Mouse (Mus musculus) neural tube, embryonic 11.5 days (tissue): ENCODE measurements around the gene Gm13057. TPM values are rescaled to one million over a fixed set of nuclear protein-coding genes. Genes with fewer than 3 reads are reported as not detected.
"Not testable (repeated sequence)": the region's sequence is repeated elsewhere in the genome, so short reads cannot be mapped to it uniquely, and the experiment has no call there.

Experiments used
- ATAC-seq: fragments of 200-750 bp; cut with Nextera tagmentation; 2 replicates; pipeline ENCODE4 v1.8.0; 2017; ENCODE audit warnings: moderate number of reproducible peaks, mild to moderate bottlenecking, moderate TSS enrichment, moderate library complexity; ENCODE audit not compliant: insufficient read depth, low FRiP score, low TSS enrichment
- DNase-seq: peaks from one replicate; pipeline ENCODE4 v3.0.0-alpha.2; 2015; ENCODE audit warnings: low spot score
- H3K27ac ChIP-seq: fragments of 300-500 bp; sonication (generic); 2 replicates; pipeline ENCODE4 v1.5.1; 2014; ENCODE audit warnings: low read depth, mild to moderate bottlenecking, low read length
- H3K27me3 ChIP-seq: fragments of 300-500 bp; sonication (generic); 2 replicates; pipeline ENCODE4 v1.6.1; 2014; ENCODE audit warnings: mild to moderate bottlenecking, low read length, mixed read lengths; ENCODE audit not compliant: control insufficient read depth, insufficient read depth
- H3K36me3 ChIP-seq: fragments of 300-500 bp; sonication (generic); 2 replicates; pipeline ENCODE4 v1.6.1; 2014; ENCODE audit warnings: mild to moderate bottlenecking, low read length, moderate library complexity, mixed read lengths; ENCODE audit not compliant: control insufficient read depth, insufficient read depth
- H3K4me1 ChIP-seq: fragments of 300-500 bp; sonication (generic); 2 replicates; pipeline ENCODE4 v1.6.1; 2014; ENCODE audit warnings: low read length, mixed read lengths; ENCODE audit not compliant: control insufficient read depth, insufficient read depth
- H3K4me2 ChIP-seq: fragments of 300-500 bp; sonication (generic); 2 replicates; pipeline ENCODE4 v1.6.1; 2014; ENCODE audit warnings: low read depth, mild to moderate bottlenecking, moderate library complexity
- H3K4me3 ChIP-seq: fragments of 300-500 bp; sonication (generic); 2 replicates; pipeline ENCODE4 v1.5.1; 2014; ENCODE audit warnings: low read depth, low read length
- H3K9ac ChIP-seq: fragments of 300-500 bp; sonication (generic); 2 replicates; pipeline ENCODE4 v1.6.1; 2014; ENCODE audit warnings: mild to moderate bottlenecking, low read length
- H3K9me3 ChIP-seq: fragments of 300-500 bp; sonication (generic); 2 replicates; pipeline ENCODE4 v1.6.1; 2016; ENCODE audit warnings: low read length; ENCODE audit not compliant: control insufficient read depth
- WGBS: fragments of 180-500 bp; shearing (Covaris S2); extraction: QIAGEN DNeasy Blood & Tissue Kit; methylation state at CpG from one replicate; pipeline ENCODE4 v1.1.7; 2014; 5-methylcytosine and 5-hydroxymethylcytosine counted together
- polyA plus RNA-seq: library from polyadenylated mRNA; unstranded; fragments of >200 nt; fragmentation: Nextera tagmentation; extraction: Ambion mirVana; gene quantifications from 2 replicates; pipeline ENCODE4 v1.2.1, GENCODE M21; 2014

Gene Gm13057
- polyA plus RNA-seq: not detected in 2 replicates

- H3K4me1 ChIP-seq, ATAC-seq, H3K4me3 ChIP-seq, H3K4me2 ChIP-seq, H3K27me3 ChIP-seq, H3K9ac ChIP-seq, H3K36me3 ChIP-seq, H3K9me3 ChIP-seq, H3K27ac ChIP-seq, DNase-seq: not testable (repeated sequence)
- WGBS: no CpG with 5 or more reads among the region's 3 CpGs
These were observed at the start of gene Gm13057, which contains the start of gene BC080695 for GRCm38 (mm10) chr4:143551400-143551799. Gm13057 (plus strand) TSS chr4:143551709. BC080695 (plus strand) TSS chr4:143551700.

- no peak for DNase-seq
- no peak within 1 kb of the TSS for H3K4me3 ChIP-seq
- no peaks in the 10 kb centered on the region for H3K36me3 ChIP-seq
- no peaks in the 10 kb centered on the region for H3K9me3 ChIP-seq
- no peaks in the 10 kb centered on the region for H3K27me3 ChIP-seq
- WGBS: 84% methylated on average over 3 of the region's 3 CpGs
- H3K9ac ChIP-seq: no peak within 1 kb of the TSS
- H3K27ac ChIP-seq: no peak within 1 kb of the TSS
- H3K4me2 ChIP-seq: no peak within 1 kb of the TSS
- no peaks in the 10 kb centered on the region for H3K4me1 ChIP-seq
- no peak for ATAC-seq
These were observed 40.5 kb upstream of the Gm13057 start, which contains the start of gene Gm13043 for GRCm38 (mm10) chr4:143511043-143511442. Gm13043 (plus strand) TSS chr4:143511343.

- no CpG with 5 or more reads among the region's 3 CpGs for WGBS
- H3K9me3 ChIP-seq, H3K9ac ChIP-seq, H3K27me3 ChIP-seq, H3K4me1 ChIP-seq, DNase-seq, H3K4me2 ChIP-seq, H3K4me3 ChIP-seq, H3K36me3 ChIP-seq, H3K27ac ChIP-seq, ATAC-seq: not testable (repeated sequence)
These were observed 15.9 kb upstream of the Gm13057 start, which contains the start of gene Gm13040 for GRCm38 (mm10) chr4:143535654-143536053. Gm13040 (plus strand) TSS chr4:143535954.

Other genes with a start within 250 kb of the Gm13057 start
- 0.48 and 1.1 TPM in 2 replicates for gene Lrrc38, start 202.0 kb upstream of the Gm13057 start, polyA plus RNA-seq
- gene Pramel1, start 157.3 kb upstream of the Gm13057 start, polyA plus RNA-seq: not detected in 2 replicates
- 17.3 and 17.4 TPM in 2 replicates for gene Pramef8, start 139.3 kb upstream of the Gm13057 start, polyA plus RNA-seq
- not detected in 2 replicates for gene Oog4, start 101.4 kb upstream of the Gm13057 start, polyA plus RNA-seq
- gene Gm13043, start 40.4 kb upstream of the Gm13057 start, polyA plus RNA-seq: not detected in 2 replicates
- not detected in 2 replicates for gene Gm13040, start 15.8 kb upstream of the Gm13057 start, polyA plus RNA-seq
- gene BC080695, start within 50 bp of the Gm13057 start, polyA plus RNA-seq: not detected in 2 replicates
- not detected in 2 replicates for gene Gm13083, start 63.3 kb downstream of the Gm13057 start, polyA plus RNA-seq
- not detected in 2 replicates for gene Gm13088, start 105.5 kb downstream of the Gm13057 start, polyA plus RNA-seq
- gene Gm13089, start 151.0 kb downstream of the Gm13057 start, polyA plus RNA-seq: not detected in 2 replicates
- gene Gm13078, start 167.7 kb downstream of the Gm13057 start, polyA plus RNA-seq: not detected in 2 replicates
- gene Gm13023, start 237.6 kb downstream of the Gm13057 start, polyA plus RNA-seq: not detected in 2 replicates